Mouse (Mus musculus): ENCODE measurements at regions not wholly inside any gene's neighbourhood (a gene's known extent, or its start where the extent isn't known, plus 50 kb on each side); places are given as distances from the start of the nearest gene placed in this dataset.

DNA sequence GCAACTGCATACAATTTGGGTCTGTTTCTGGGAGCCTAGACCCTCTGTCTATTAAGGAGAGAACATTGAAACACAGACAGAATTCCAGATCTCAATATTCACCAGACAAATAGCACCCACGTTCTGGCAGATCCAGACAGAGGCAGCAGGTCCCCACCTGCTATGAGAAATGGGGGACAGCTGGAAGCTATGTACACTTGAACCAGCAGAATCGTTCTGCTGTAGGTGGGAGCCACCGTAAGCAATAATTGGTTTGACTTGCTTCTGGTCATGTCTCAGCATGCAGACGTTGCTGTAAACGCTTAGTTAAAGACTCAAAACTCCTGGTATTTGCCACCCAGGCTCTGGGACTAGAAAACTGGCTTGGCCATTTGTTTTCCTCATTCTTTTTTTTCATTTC is 122.2 kb upstream of the Xylt1 start:
- no peak for DNase-seq (ENCODE audit: low read depth in 2 of 2, low spot score in 2 of 2)

DNA sequence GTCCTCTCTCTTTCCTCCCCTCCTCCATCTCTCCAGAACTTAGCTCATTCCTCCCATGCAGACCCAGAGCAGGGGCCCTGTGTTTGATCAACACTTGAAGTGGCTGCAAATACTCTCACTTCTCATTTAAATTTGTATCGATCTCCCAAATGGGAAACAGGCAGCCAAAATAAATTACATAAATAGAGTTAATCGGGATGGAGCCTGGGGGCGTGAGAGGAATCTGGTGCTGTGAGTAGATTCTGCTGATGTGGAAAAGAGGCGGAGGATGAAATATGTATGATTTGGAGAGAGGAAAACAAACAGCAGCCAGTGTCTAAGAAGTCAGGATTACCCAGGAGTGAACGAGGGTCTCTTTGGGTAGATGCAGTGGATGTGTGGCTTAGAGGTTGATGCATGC is 121.6 kb upstream of the Xylt1 start:
- no peak for DNase-seq (ENCODE audit: low read depth in 2 of 2, low spot score in 2 of 2)

DNA sequence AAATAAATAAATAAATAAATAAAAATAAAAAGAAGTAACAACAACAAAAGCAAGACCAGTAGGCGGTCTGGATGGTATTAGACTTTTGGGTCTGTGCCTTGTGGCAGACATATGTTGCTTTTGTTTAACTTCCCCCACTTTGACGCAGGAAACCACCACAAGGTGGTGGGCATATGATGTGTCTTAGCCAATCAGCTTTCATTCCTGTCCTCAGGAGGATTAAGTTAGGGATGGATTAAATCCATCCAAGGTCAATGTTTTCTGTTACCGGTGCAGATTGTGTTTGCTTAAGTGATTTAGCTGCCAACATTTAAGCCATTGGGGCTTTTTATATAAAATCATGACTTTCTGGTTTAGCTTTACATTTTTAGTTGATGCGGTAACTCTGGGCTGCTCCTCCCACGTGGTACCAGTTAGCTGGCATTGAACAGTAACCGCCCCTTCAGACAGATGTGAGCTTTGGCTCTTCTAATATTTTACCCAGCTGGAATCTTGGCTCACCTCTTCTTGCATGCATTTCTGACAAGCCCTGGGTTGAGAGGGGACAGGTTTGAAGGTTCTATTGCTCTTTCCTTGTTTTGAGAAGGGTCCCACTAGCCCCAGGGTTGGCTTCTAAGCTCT is 121.0 kb upstream of the Xylt1 start:
- no peak for DNase-seq (ENCODE audit: low read depth in 2 of 2, low spot score in 2 of 2)

DNA sequence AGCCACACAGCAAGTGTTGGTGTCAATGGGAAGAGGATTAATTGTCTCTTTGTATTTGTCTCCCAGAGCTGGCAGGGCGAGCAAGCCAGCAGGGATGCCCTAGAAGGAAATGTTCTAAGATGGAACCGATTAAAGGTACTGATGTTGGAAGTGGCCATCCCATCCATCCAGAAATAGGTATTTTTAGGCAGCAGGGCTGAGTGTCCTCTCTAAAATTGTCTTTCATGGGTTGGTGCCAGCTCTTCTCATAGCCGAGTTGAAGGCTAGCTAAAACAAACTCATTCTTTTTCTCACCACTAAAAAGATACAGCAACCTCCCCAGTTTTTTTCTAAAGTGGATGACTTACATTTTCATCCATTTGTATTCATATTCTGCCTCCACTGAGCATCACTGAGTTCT is 120.2 kb upstream of the Xylt1 start:
- no peak for DNase-seq (ENCODE audit: low read depth in 2 of 2, low spot score in 2 of 2)

DNA sequence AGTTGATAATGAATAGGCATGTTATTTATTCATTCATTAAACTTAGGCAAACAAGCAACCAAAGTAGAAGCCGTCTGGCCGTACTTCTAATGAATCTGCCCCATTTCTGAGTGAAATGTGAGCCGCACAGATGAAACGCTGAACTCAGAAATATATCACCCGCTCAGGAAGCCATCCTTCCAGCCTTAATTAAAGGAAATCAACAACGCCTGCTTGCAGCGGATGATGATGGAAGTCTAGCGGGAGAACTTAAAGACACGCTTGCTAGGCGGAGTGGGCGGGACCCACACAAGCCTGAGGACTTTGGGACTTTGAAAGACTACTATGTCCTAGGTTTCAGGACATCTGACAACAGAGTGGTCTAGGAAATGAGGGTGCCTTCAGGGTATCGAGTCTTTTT is 117.7 kb upstream of the Xylt1 start:
- no peak for DNase-seq (ENCODE audit: low read depth in 2 of 2, low spot score in 2 of 2)

DNA sequence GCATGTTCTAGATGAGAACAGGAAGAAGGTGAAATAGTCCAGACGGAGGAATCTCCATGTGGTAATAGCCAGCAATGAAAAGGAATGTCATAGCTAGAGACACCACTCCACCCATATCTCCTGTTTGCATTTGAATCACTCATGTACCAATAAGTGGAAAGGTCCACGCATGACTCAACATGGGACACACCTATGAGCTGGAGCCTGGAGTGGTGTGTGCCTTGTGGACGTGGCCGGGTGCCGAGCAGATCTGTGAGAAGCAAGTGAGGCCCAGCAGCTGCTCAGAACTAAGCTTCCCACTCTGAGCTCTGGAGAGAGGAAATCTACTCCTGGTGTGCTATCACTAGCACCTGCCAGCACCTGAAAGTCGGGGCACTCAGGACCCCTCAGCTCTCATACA is 116.4 kb upstream of the Xylt1 start:
- no peak for DNase-seq (ENCODE audit: low read depth in 2 of 2, low spot score in 2 of 2)

DNA sequence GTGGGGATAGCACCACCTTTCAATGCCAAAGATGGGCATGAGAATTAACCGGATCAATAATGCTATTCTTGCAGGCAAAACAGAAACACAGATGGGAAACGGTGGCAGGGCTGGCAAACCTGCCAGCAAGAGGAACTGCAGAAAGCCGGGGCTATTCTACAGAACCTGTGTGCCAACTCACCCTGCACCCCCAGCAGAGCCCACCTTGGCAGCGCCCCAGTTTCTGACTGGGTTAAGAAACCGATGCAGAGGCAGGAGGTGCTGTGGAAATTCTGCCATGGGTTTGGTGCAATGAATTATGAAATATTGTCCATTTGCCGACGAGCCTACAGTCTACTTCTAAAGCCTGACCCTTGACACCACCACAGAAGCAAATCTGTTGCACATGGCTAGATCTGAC is 112.7 kb upstream of the Xylt1 start:
- no peak for DNase-seq (ENCODE audit: low read depth in 2 of 2, low spot score in 2 of 2)

DNA sequence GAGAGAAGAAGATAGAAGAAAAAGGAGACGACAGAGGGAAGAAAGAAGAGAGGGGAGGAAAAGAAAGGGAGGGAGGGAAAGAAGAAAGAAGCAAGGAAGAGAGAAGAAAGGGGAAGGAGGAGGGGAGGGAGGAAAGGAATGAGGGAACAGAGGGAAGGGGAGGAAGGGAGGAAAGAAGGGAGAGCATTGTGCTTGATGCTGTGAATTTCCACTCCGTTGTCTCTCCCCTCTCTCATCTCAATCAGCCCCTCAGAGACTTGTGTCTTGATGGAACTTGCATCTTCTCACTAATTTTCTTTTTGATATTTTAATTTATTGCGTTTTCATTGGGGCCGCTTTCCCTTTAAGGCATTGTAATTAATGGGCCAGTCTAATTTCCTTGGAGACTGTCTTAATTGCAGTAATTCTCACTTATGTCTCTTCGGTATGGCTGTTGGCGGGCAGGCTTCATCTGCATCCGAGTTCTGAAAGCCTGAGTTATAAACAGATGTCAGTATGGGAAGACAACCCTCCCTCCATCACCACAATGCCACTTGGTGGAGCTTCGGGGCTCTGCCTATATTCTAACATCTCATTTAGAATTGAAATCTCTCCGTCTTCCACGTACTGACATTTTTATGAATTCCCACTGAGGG is 111.4 kb upstream of the Xylt1 start:
- DNase-seq (ENCODE audit: low read depth in 2 of 2, low spot score in 2 of 2) = no peak

DNA sequence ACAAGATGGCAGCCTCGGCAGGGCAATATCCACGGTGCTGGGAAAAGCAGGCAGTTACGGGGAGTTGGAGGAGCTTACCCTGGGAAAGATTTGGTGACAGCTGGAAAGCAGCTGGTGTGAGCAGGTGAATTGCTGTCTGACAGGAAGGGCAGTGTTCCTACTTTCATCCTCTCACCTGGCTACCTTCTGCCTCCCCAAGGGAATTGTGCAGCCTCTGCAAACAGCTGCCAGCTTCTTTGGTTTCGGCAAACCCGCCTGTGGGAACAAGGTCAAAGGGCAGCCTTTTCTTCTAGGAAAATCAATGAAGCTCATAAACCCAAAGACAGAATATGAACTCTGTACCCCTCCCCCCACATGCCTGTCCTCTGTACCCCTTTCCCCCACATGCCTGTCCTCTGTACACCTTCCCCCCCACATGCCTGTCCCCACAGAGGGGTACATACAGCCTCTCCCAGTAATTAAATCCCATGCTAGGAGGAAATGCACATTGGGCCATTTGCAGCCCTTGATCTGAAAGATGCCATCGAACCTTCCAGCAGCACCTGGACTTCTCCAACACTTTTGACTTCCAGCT is 102.3 kb upstream of the Xylt1 start:
- DNase-seq (ENCODE audit: low read depth in 2 of 2, low spot score in 2 of 2) = no peak

DNA sequence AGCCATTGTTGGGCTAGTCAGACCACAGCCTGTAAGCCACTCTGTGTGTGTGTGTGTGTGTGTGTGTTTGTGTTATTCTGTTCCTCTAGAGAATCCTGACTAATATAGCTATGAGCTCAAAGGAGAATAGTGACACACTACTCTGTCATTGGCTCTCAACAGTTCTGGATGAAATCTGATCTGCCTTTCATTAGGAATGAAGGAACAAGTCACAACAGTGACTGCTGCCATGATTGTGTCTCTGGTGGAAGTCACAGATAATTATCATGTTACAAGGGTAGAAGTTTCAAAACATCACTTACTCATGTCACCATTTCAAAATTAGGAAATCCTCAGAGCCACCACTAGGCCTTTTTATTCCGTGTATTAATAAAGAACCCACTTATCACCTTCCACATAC is 98.6 kb upstream of the Xylt1 start:
- DNase-seq (ENCODE audit: low read depth in 2 of 2, low spot score in 2 of 2) = no peak

DNA sequence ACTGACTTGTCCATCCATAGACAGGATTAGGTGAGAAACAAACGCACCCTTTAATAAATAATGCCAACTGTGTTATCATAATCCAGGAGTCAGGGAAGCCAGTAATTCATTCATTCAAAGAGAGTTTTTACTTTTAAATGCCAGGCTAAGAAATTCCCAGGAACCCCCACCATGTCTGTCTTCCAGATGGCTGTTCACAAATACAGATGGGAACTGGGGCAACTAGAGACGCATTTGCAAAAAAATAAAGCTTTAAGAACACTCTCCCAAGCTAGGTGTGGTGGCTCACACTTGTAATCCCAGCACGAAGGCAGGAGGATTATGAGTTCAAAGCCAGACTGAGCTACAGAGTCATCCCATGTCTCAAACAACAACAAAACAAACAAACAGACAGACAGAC is 95.6 kb upstream of the Xylt1 start:
- no peak for DNase-seq (ENCODE audit: low read depth in 2 of 2, low spot score in 2 of 2)

DNA sequence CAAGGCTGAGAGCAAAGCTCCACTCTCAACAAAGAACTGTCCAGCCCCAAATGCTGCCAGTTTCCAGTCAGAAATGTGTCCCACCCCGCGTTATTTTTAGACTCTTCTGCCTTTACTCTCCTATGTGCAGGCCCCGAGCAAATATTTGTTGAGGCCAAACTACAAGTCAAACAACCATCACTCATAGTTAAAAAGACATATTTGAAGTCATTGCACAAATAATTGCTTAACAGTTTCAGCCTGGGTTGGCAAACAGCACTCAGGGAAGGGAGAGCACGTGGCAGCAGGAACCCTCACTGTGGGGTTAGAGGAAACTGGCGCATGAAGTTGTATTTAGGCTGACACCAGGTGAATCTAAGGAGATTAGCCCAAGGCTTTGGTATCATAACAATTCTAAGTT is 94.8 kb upstream of the Xylt1 start:
- DNase-seq (ENCODE audit: low read depth in 2 of 2, low spot score in 2 of 2) = no peak

DNA sequence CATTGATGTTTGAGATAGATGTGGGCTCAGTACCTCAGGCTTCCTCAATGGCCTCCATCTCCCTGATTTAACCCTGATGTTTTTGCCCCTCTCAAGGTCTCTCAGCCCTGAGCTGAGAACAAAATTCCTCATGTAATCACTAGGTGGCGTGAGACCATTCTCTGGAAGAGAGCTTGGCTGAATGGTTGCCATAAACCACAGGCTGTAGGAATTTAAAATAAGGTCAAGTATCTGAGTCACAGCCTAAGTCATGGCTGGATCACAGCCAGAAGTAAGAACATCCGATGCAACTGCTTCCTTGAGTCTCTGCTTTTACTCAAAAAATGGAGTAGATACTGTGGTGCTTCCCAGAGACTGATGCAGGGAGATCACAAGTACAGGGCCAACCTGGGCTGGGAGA is 77.1 kb upstream of the Xylt1 start:
- DNase-seq (ENCODE audit: low read depth in 2 of 2, low spot score in 2 of 2) = no peak

DNA sequence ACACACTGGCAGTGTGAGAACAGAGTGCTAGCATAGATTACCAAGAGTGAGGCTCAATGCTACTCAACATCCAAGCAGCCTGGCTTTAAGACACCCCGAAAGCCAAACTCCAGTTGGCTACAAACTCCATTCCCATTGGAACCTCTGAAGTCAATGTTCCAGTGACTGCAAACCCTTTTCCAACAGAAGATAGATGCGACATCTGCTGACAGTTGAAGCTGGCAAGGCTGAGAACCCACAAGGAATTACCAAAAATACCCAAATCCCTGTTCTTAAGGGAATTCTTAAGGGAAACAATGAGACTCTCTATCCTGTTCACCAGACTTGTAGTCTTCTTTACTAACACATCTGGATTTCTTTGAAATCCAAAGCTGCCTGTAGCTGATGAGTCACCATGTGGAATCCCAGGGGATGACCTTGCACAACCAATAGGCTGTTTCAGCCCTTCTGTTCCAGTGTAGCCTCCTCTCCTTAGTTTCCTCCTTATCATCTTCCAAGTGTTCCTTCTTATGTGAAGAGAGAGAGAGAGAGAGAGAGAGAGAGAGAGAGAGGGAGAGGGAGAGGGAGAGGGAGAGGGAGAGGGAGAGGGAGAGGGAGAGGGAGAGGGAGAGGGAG is 70.1 kb upstream of the Xylt1 start:
- no peak for DNase-seq (ENCODE audit: low read depth in 2 of 2, low spot score in 2 of 2)

DNA sequence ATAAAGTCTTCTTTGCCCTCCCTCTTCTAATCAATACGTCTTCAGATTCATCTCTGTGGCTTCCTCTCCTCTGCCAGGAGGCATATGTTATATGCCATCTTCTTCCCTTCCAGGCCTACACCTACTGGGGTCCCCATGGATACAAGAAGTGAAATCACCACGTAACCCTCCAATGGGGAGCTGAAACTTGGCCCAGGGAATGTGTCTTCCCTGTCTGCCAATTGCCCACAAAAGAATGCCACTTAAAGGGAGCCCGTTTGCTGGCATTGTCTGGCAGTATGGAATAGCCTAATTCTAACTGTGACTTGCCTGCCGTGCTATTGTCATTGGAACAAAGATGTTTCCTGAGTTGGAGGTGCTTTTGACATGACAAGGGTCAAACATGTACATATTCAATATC is 69.5 kb upstream of the Xylt1 start:
- no peak for DNase-seq (ENCODE audit: low read depth in 2 of 2, low spot score in 2 of 2)

DNA sequence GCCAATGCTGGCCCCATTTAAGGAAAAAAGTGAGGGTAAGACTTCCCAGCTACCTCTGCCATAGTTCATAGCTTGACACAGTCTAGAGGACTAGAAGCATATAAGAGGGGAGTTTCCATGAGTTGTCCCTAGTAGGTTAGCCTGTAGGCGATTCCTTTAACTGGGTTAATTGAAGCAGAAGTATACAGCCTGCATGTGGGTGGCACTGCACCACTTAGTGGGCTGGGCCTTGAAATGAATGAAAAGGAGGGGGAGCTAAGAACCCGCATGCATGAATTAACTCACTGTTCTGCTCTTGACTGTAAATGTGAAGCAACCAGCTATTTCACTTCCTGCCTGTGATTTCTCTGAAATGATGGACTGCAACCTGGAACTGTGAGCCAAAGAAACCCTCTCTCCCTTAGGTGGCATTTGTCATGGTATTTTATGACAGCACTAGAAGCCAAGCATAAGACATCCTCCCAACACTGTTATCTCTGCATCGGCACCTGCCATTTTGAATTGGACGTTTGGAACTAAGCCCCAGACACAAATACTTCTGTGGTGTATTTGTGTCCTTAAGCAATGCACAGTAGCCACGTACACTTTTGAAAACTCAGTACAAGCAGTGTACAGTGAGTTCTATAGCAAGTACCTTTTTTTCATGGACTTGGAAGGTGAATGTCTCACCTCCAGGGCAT is 64.5 kb upstream of the Xylt1 start:
- DNase-seq (ENCODE audit: low read depth in 2 of 2, low spot score in 2 of 2) = no peak

DNA sequence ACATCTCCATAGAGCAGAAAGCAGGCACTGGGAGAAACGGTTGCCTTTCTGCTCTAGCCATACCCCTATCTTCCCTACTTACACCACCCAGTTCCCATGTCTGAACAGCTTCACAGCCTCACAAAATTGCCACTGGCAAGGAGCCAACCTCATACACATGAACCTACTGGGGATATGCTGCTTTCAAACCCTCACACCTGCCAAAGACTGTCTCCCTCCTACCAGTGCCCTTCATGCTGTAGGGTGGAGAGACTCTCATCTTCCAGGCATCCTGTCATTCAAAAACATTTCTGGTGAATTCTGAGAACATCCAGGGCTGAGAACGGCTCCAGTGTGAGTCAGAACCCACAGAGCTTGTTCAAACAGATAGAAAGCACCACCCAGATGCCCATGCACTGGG is 63.4 kb upstream of the Xylt1 start:
- no peak for DNase-seq (ENCODE audit: low read depth in 2 of 2, low spot score in 2 of 2)

DNA sequence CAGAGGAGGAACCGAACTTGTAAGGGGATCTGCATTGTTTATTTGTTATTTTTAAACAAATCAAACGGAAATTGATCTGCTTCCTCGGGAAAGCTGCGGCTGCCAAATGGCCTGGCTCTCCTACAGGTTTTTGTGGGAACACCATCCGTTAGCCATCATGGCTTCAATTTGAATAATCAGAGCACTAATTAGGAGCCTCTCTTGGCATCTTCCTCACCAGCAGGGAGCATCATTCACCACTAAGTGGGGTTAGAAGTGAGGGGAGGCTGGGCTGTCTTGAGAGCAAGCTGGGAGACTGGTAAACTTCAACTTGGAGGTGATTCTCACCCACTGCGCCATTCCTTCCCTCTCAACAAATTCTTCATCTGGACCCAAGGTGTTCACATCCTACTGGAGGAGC is 60.2 kb upstream of the Xylt1 start:
- no peak for DNase-seq (ENCODE audit: low read depth in 2 of 2, low spot score in 2 of 2)

All from CD8-positive naive resting alpha-beta T cell, adult 2 months (primary cell).